Mouse (Mus musculus): ENCODE measurements around the gene Hectd2. TPM values are rescaled to one million over a fixed set of nuclear protein-coding genes. Genes with fewer than 3 reads are reported as not detected.

The Hectd2 gene
- polyA plus RNA-seq, 1 experiment from 2014 or later: 5.5 TPM

GRCm38 (mm10) chr19:36540776-36541175 lies 13.7 kb upstream of the Hectd2 start:
- Histone ChIP-seq H3K4me3 (ENCODE audit: low read depth, low read length) (no peak overlapping the region), H3K4me2 (ENCODE audit: low read depth, low read length, severe bottlenecking) (no peak overlapping the region), H3K4me1 (replicated peaks; ENCODE audit: control insufficient read depth, insufficient read depth, low read length) (peaks cover 2% of the 10 kb centered on the region; the same call in 1 of the 2 replicates), H3K36me3 (ENCODE audit: control insufficient read depth, insufficient read depth, low read length) (no peaks in the 10 kb centered on the region), H3K9ac (ENCODE audit: low read length) (no peak overlapping the region), H3K9me3 (ENCODE audit: control insufficient read depth, low read length) (no peaks in the 10 kb centered on the region), H3K27ac (ENCODE audit: low read depth, low read length) (no peak overlapping the region), H3K27me3 (ENCODE audit: control insufficient read depth, insufficient read depth, low read length) (peaks cover 6% of the 10 kb centered on the region; the same call in 1 of the 2 replicates)
- DNase-seq (ENCODE audit: low spot score) (no peak), ATAC-seq (replicated peaks; ENCODE audit: low FRiP score) (no peak)
- WGBS: 83% methylated on average over 7 of the region's 7 CpGs

- Histone ChIP-seq H3K4me1 (replicated peaks; ENCODE audit: control insufficient read depth, insufficient read depth, low read length) (no peaks in the 10 kb centered on the region), H3K9ac (ENCODE audit: low read length) (peak overlapping the region; percentile 61), H3K4me2 (ENCODE audit: low read depth, low read length, severe bottlenecking) (peak overlapping the region; percentile 92), H3K27ac (ENCODE audit: low read depth, low read length) (no peak overlapping the region), H3K4me3 (ENCODE audit: low read depth, low read length) (peak overlapping the region; percentile 78), H3K36me3 (ENCODE audit: control insufficient read depth, insufficient read depth, low read length) (no peaks in the 10 kb centered on the region), H3K9me3 (ENCODE audit: control insufficient read depth, low read length) (no peaks in the 10 kb centered on the region), H3K27me3 (ENCODE audit: control insufficient read depth, insufficient read depth, low read length) (peaks cover 10% of the 10 kb centered on the region; the same call in 1 of the 2 replicates)
- DNase-seq (ENCODE audit: low spot score) (peak; percentile 72), ATAC-seq (replicated peaks; ENCODE audit: low FRiP score) (no peak)
- WGBS: 7% methylated on average over 20 of the region's 20 CpGs
Measured at GRCm38 (mm10) chr19:36553561-36554045, 836 bp upstream of the Hectd2 start.

- under 1% methylated on average over 44 of the region's 53 CpGs for whole genome bisulfite sequencing
- Histone ChIP-seq H3K4me3 (ENCODE audit: low read depth, low read length) (peak overlapping the region; percentile 78), H3K4me1 (replicated peaks; ENCODE audit: control insufficient read depth, insufficient read depth, low read length) (no peaks in the 10 kb centered on the region), H3K27me3 (ENCODE audit: control insufficient read depth, insufficient read depth, low read length) (peaks cover 10% of the 10 kb centered on the region; the same call in 1 of the 2 replicates), H3K36me3 (ENCODE audit: control insufficient read depth, insufficient read depth, low read length) (no peaks in the 10 kb centered on the region), H3K27ac (ENCODE audit: low read depth, low read length) (no peak overlapping the region), H3K4me2 (ENCODE audit: low read depth, low read length, severe bottlenecking) (peak overlapping the region; percentile 75), H3K9ac (ENCODE audit: low read length) (peak overlapping the region; percentile 86), H3K9me3 (ENCODE audit: control insufficient read depth, low read length) (no peaks in the 10 kb centered on the region)
- peak; percentile 87 for ATAC-seq (replicated peaks; ENCODE audit: low FRiP score)
- peak; percentile 82 for DNase-seq (ENCODE audit: low spot score)
Measured at GRCm38 (mm10) chr19:36554785-36555595, 551 bp downstream of the Hectd2 start.

- Histone ChIP-seq H3K36me3 (ENCODE audit: control insufficient read depth, insufficient read depth, low read length) (no peaks in the 10 kb centered on the region), H3K4me3 (ENCODE audit: low read depth, low read length) (no peak overlapping the region), H3K4me2 (ENCODE audit: low read depth, low read length, severe bottlenecking) (no peak overlapping the region), H3K9me3 (ENCODE audit: control insufficient read depth, low read length) (no peaks in the 10 kb centered on the region), H3K27me3 (ENCODE audit: control insufficient read depth, insufficient read depth, low read length) (no peaks in the 10 kb centered on the region), H3K4me1 (replicated peaks; ENCODE audit: control insufficient read depth, insufficient read depth, low read length) (no peaks in the 10 kb centered on the region), H3K27ac (ENCODE audit: low read depth, low read length) (no peak overlapping the region), H3K9ac (ENCODE audit: low read length) (no peak overlapping the region)
- 88% methylated on average over 5 of the region's 5 CpGs for WGBS
- DNase-seq (ENCODE audit: low spot score) (no peak), ATAC-seq (replicated peaks; ENCODE audit: low FRiP score) (no peak)
Measured at GRCm38 (mm10) chr19:36559331-36559730, 4.9 kb downstream of the Hectd2 start.

GRCm38 (mm10) chr19:36560160-36560559 lies 5.7 kb downstream of the Hectd2 start:
- Histone ChIP-seq H3K27me3 (ENCODE audit: control insufficient read depth, insufficient read depth, low read length) (no peaks in the 10 kb centered on the region), H3K9ac (ENCODE audit: low read length) (no peak overlapping the region), H3K9me3 (ENCODE audit: control insufficient read depth, low read length) (no peaks in the 10 kb centered on the region), H3K4me3 (ENCODE audit: low read depth, low read length) (no peak overlapping the region), H3K27ac (ENCODE audit: low read depth, low read length) (no peak overlapping the region), H3K36me3 (ENCODE audit: control insufficient read depth, insufficient read depth, low read length) (no peaks in the 10 kb centered on the region), H3K4me1 (replicated peaks; ENCODE audit: control insufficient read depth, insufficient read depth, low read length) (no peaks in the 10 kb centered on the region), H3K4me2 (ENCODE audit: low read depth, low read length, severe bottlenecking) (no peak overlapping the region)
- DNase-seq (ENCODE audit: low spot score) (no peak), ATAC-seq (replicated peaks; ENCODE audit: low FRiP score) (no peak)
- WGBS: 23% methylated on average over 2 of the region's 2 CpGs

- Histone ChIP-seq H3K9me3 (ENCODE audit: control insufficient read depth, low read length) (no peaks in the 10 kb centered on the region), H3K4me3 (ENCODE audit: low read depth, low read length) (no peak overlapping the region), H3K9ac (ENCODE audit: low read length) (no peak overlapping the region), H3K36me3 (ENCODE audit: control insufficient read depth, insufficient read depth, low read length) (no peaks in the 10 kb centered on the region), H3K4me1 (replicated peaks; ENCODE audit: control insufficient read depth, insufficient read depth, low read length) (no peaks in the 10 kb centered on the region), H3K4me2 (ENCODE audit: low read depth, low read length, severe bottlenecking) (no peak overlapping the region), H3K27me3 (ENCODE audit: control insufficient read depth, insufficient read depth, low read length) (no peaks in the 10 kb centered on the region), H3K27ac (ENCODE audit: low read depth, low read length) (no peak overlapping the region)
- WGBS: 67% methylated on average over 2 of the region's 2 CpGs
- DNase-seq (ENCODE audit: low spot score) (no peak), ATAC-seq (replicated peaks; ENCODE audit: low FRiP score) (no peak)
Measured at GRCm38 (mm10) chr19:36561171-36561570, 6.7 kb downstream of the Hectd2 start.

- H3K27ac ChIP-seq (ENCODE audit: low read depth, low read length): no peak overlapping the region
- H3K27me3 ChIP-seq (ENCODE audit: control insufficient read depth, insufficient read depth, low read length): no peaks in the 10 kb centered on the region
- no peak overlapping the region for H3K9ac ChIP-seq (ENCODE audit: low read length)
- no peak overlapping the region for H3K4me2 ChIP-seq (ENCODE audit: low read depth, low read length, severe bottlenecking)
- no peak for DNase-seq (ENCODE audit: low spot score)
- 80% methylated on average over 2 of the region's 2 CpGs for whole genome bisulfite sequencing
- no peaks in the 10 kb centered on the region for H3K4me1 ChIP-seq (replicated peaks; ENCODE audit: control insufficient read depth, insufficient read depth, low read length)
- no peaks in the 10 kb centered on the region for H3K9me3 ChIP-seq (ENCODE audit: control insufficient read depth, low read length)
- H3K4me3 ChIP-seq (ENCODE audit: low read depth, low read length): no peak overlapping the region
- H3K36me3 ChIP-seq (ENCODE audit: control insufficient read depth, insufficient read depth, low read length): no peaks in the 10 kb centered on the region
- ATAC-seq (replicated peaks; ENCODE audit: low FRiP score): no peak
Measured at GRCm38 (mm10) chr19:36564396-36564795, 10.0 kb downstream of the Hectd2 start.

GRCm38 (mm10) chr19:36573986-36574385 lies 19.5 kb downstream of the Hectd2 start:
- 82% methylated on average over 3 of the region's 3 CpGs for WGBS
- Histone ChIP-seq H3K27ac (ENCODE audit: low read depth, low read length) (no peak overlapping the region), H3K36me3 (ENCODE audit: control insufficient read depth, insufficient read depth, low read length) (no peaks in the 10 kb centered on the region), H3K4me2 (ENCODE audit: low read depth, low read length, severe bottlenecking) (no peak overlapping the region), H3K4me3 (ENCODE audit: low read depth, low read length) (no peak overlapping the region), H3K4me1 (replicated peaks; ENCODE audit: control insufficient read depth, insufficient read depth, low read length) (no peaks in the 10 kb centered on the region), H3K9ac (ENCODE audit: low read length) (no peak overlapping the region), H3K9me3 (ENCODE audit: control insufficient read depth, low read length) (no peaks in the 10 kb centered on the region), H3K27me3 (ENCODE audit: control insufficient read depth, insufficient read depth, low read length) (no peaks in the 10 kb centered on the region)
- no peak for ATAC-seq (replicated peaks; ENCODE audit: low FRiP score)
- no peak for DNase-seq (ENCODE audit: low spot score)

- no peaks in the 10 kb centered on the region for H3K4me1 ChIP-seq (replicated peaks; ENCODE audit: control insufficient read depth, insufficient read depth, low read length)
- H3K27me3 ChIP-seq (ENCODE audit: control insufficient read depth, insufficient read depth, low read length): no peaks in the 10 kb centered on the region
- H3K36me3 ChIP-seq (ENCODE audit: control insufficient read depth, insufficient read depth, low read length): no peaks in the 10 kb centered on the region
- no peak overlapping the region for H3K9ac ChIP-seq (ENCODE audit: low read length)
- DNase-seq (ENCODE audit: low spot score): no peak
- H3K4me3 ChIP-seq (ENCODE audit: low read depth, low read length): no peak overlapping the region
- no peaks in the 10 kb centered on the region for H3K9me3 ChIP-seq (ENCODE audit: control insufficient read depth, low read length)
- no peak for ATAC-seq (replicated peaks; ENCODE audit: low FRiP score)
- no peak overlapping the region for H3K4me2 ChIP-seq (ENCODE audit: low read depth, low read length, severe bottlenecking)
- 90% methylated on average over 6 of the region's 6 CpGs for WGBS
- H3K27ac ChIP-seq (ENCODE audit: low read depth, low read length): no peak overlapping the region
Measured at GRCm38 (mm10) chr19:36575159-36575558, 20.7 kb downstream of the Hectd2 start.
